In the genomic region with DNA sequence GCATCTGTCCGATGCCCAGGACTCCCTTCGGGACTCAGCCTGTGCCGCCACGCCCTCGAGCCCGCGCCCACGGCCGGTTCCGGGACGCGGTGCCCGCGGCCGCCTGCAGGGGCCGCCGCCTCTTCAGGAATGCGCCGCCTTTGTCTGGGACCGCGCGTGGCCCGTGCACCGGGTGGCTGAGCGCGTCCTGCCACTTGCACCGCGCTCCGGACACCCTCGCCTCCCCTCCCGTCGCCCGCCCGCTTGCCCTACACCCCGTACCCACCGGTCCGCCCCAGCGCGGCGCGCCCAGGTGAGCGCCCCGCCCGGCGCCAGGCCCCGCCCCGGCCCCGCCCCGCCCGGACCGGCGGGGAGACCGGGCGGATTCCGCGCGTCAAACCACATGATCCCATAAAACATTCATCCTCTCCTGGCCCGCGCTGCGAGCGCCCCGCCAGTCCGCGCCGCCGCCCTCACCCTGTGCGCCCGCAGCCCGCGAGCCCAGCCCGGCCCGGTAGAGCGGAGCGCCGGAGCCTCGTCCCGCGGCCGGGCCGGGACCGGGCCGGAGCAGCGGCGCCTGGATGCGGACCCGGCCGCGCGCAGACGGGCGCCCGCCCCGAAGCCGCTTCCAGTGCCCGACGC, we compare ENCODE assay signal across 8 mouse cellular contexts. TPM values are rescaled to one million over a fixed set of nuclear protein-coding genes. Genes with fewer than 3 reads are reported as not detected.
DNase-seq lines count a peak whose midpoint lies in the region; ATAC-seq and TF ChIP-seq lines count a peak whose summit lies in the region.

TSS of gene Rtn4r (plus strand) at position 402 of the 621 bp plus-strand sequence.

- peak; percentile 22 for TF ChIP-seq CTCF in cortical plate, adult 2 months (IDR thresholded peaks at IDR 0.05; ENCODE audit: extremely low read depth, insufficient read depth, low read length)

- peak within 1 kb of the TSS; percentile 75 for H3K27ac ChIP-seq in cortical plate, adult 2 months (ENCODE audit: insufficient read depth, low read length)
- no peak within 1 kb of the TSS for H3K27ac ChIP-seq in heart, embryonic 11.5 days (ENCODE audit: low read depth, low read length)
- H3K27ac ChIP-seq in kidney, embryonic 15.5 days = no peak within 1 kb of the TSS
- no peak within 1 kb of the TSS for H3K27ac ChIP-seq in liver, embryonic 13.5 days

- H3K36me3 ChIP-seq in heart, embryonic 11.5 days (ENCODE audit: control insufficient read depth, insufficient read depth, low read length) = no peaks in the 10 kb centered on the region
- no peaks in the 10 kb centered on the region for H3K36me3 ChIP-seq in kidney, embryonic 15.5 days
- no peaks in the 10 kb centered on the region for H3K36me3 ChIP-seq in liver, embryonic 13.5 days

- ATAC-seq in heart, embryonic 11.5 days (replicated peaks; ENCODE audit: insufficient number of reproducible peaks, low FRiP score, low TSS enrichment) = peak; percentile 50
- peak; percentile 81 for ATAC-seq in kidney, embryonic 15.5 days (replicated peaks; ENCODE audit: low FRiP score)
- peak; percentile 37 for ATAC-seq in liver, embryonic 13.5 days (ENCODE audit: low read depth)

- peak; percentile 21 to 74 for DNase-seq in spleen, postnatal 4 days (ENCODE audit: low spot score in 2 of 2)
- DNase-seq in spleen, postnatal 14 days (ENCODE audit: low spot score in 2 of 2) = no peak
- no peak for DNase-seq in liver, embryonic 13.5 days
- peak; percentile 77 for DNase-seq in neural tube, embryonic 10.5 days (ENCODE audit: extremely low spot score, low spot score)
- peak; percentile 50 for DNase-seq in urinary bladder, adult 2 months (ENCODE audit: low spot score)

- peak within 1 kb of the TSS; percentile 99 for H3K4me2 ChIP-seq in heart, embryonic 11.5 days
- peak within 1 kb of the TSS; percentile 100 for H3K4me2 ChIP-seq in kidney, embryonic 15.5 days
- H3K4me2 ChIP-seq in liver, embryonic 13.5 days = peak within 1 kb of the TSS; percentile 75

- TF ChIP-seq POLR2A in cortical plate, adult 2 months (IDR thresholded peaks at IDR 0.05; ENCODE audit: extremely low read depth, insufficient read depth, low read length) = no peak

- H3K9me3 ChIP-seq in heart, embryonic 11.5 days (replicated peaks; ENCODE audit: control insufficient read depth, low read length) = no peaks in the 10 kb centered on the region
- no peaks in the 10 kb centered on the region for H3K9me3 ChIP-seq in kidney, embryonic 15.5 days (replicated peaks)
- H3K9me3 ChIP-seq in liver, embryonic 13.5 days (replicated peaks) = no peaks in the 10 kb centered on the region

- peak within 1 kb of the TSS; percentile 76 for H3K4me3 ChIP-seq in cortical plate, adult 2 months (ENCODE audit: insufficient read depth, low read length)
- H3K4me3 ChIP-seq in heart, embryonic 11.5 days (ENCODE audit: low read depth, low read length) = peak within 1 kb of the TSS; percentile 72
- H3K4me3 ChIP-seq in kidney, embryonic 15.5 days (replicated peaks) = peak within 1 kb of the TSS; percentile 74
- peak within 1 kb of the TSS; percentile 58 for H3K4me3 ChIP-seq in liver, embryonic 13.5 days (replicated peaks)

- peaks cover 71% of the 10 kb centered on the region for H3K27me3 ChIP-seq in heart, embryonic 11.5 days (ENCODE audit: control insufficient read depth, insufficient read depth, low read length)
- H3K27me3 ChIP-seq in kidney, embryonic 15.5 days = peaks cover 68% of the 10 kb centered on the region
- peaks cover 71% of the 10 kb centered on the region for H3K27me3 ChIP-seq in liver, embryonic 13.5 days

- peak within 1 kb of the TSS; percentile 66 for H3K9ac ChIP-seq in heart, embryonic 11.5 days (ENCODE audit: low read depth, low read length)
- peak within 1 kb of the TSS; percentile 56 for H3K9ac ChIP-seq in kidney, embryonic 15.5 days
- no peak within 1 kb of the TSS; the same call in 1 of the 2 replicates for H3K9ac ChIP-seq in liver, embryonic 13.5 days

- under 1% methylated on average over 70 of the region's 96 CpGs for WGBS in heart, embryonic 11.5 days (ENCODE audit: insufficient replicate concordance)
- WGBS in kidney, embryonic 15.5 days = under 1% methylated on average over 96 of the region's 96 CpGs
- under 1% methylated on average over 77 of the region's 96 CpGs for WGBS in liver, embryonic 13.5 days (ENCODE audit: insufficient replicate concordance)

- H3K4me1 ChIP-seq in cortical plate, adult 2 months (ENCODE audit: control insufficient read depth, insufficient read depth, low read length) = no peaks in the 10 kb centered on the region
- peaks cover 3% of the 10 kb centered on the region; the same call in 1 of the 2 replicates for H3K4me1 ChIP-seq in heart, embryonic 11.5 days (ENCODE audit: control insufficient read depth, insufficient read depth, low read length)
- H3K4me1 ChIP-seq in kidney, embryonic 15.5 days = peaks cover 31% of the 10 kb centered on the region
- peaks cover 15% of the 10 kb centered on the region for H3K4me1 ChIP-seq in liver, embryonic 13.5 days (replicated peaks)

RNA-seq across cellular contexts. Expression of gene Rtn4r, which starts in this region (rescaled TPM):
- polyA plus RNA-seq in cortical plate, adult 2 months (2012; rRNA removed) = 225 and 233 TPM in 2 replicates
- 0.25 and 0.26 TPM in 2 replicates for polyA plus RNA-seq in heart, embryonic 11.5 days (2014; fragmentation: Nextera tagmentation; extraction: Ambion mirVana)
- polyA plus RNA-seq in kidney, embryonic 15.5 days (2015; fragmentation: Nextera tagmentation; extraction: Ambion mirVana) = 2.6 and 3.6 TPM in 2 replicates
- 0.33 and 0.56 TPM in 2 replicates for polyA plus RNA-seq in liver, embryonic 13.5 days (2015; fragmentation: Nextera tagmentation; extraction: Ambion mirVana)
- polyA plus RNA-seq in urinary bladder, adult 2 months (2012; rRNA removed) = 4.3 and 4.9 TPM in 2 replicates

Comparison
In these comparisons a context has a peak if more than half of its experiments do, and no peak if none do; other contexts are left out.
1. RNA of gene Rtn4r (polyA plus RNA-seq): 225 to 233 TPM in cortical plate, adult 2 months; 4.3 to 4.9 TPM in urinary bladder, adult 2 months, 2.6 to 3.6 TPM in kidney, embryonic 15.5 days, 0.33 to 0.56 TPM in liver, embryonic 13.5 days and 0.25 to 0.26 TPM in heart, embryonic 11.5 days; every median in the first group is over 10 times any median in the second.
2. DNase-seq: peak in spleen, postnatal 4 days (2 of 2), neural tube, embryonic 10.5 days (single experiment) and urinary bladder, adult 2 months (single experiment); none in spleen, postnatal 14 days (0 of 2) and liver, embryonic 13.5 days (single experiment).
3. Peak in ATAC-seq, H3K4me3 ChIP-seq, H3K9ac ChIP-seq and H3K4me2 ChIP-seq in heart, embryonic 11.5 days; RNA of the gene not detected or under 1 TPM.
4. Peak in ATAC-seq, H3K4me3 ChIP-seq and H3K4me2 ChIP-seq in liver, embryonic 13.5 days; RNA of the gene not detected or under 1 TPM.
5. Peak in every context shown above with its lines, with median percentiles within 50 percentile points of each other: H3K4me3 ChIP-seq, ATAC-seq and H3K4me2 ChIP-seq.